Mouse (Mus musculus): ENCODE results near the gene Fam219b. TPM values are rescaled to one million over a fixed set of nuclear protein-coding genes. Genes with fewer than 3 reads are reported as not detected.

The Fam219b gene
- polyA plus RNA-seq, 1 experiment: 14.4 TPM

- no peaks in the 10 kb centered on the region for H3K27me3 ChIP-seq (ENCODE audit: control insufficient read depth, insufficient read depth, insufficient read length)
- peaks cover 8% of the 10 kb centered on the region for H3K79me2 ChIP-seq (ENCODE audit: control insufficient read depth, insufficient read depth)
- TF ChIP-seq USF1 (IDR thresholded peaks at IDR 0.05; ENCODE audit: low read depth): no peak
- no peak for TF ChIP-seq MYOG (IDR thresholded peaks at IDR 0.05; ENCODE audit: control insufficient read depth in 1 of 3, insufficient read depth in 1 of 3, insufficient read length in 2 of 3, low read depth in 2 of 3)
- H3K4me3 ChIP-seq: peak overlapping the region; percentile 90
- H3K36me3 ChIP-seq (ENCODE audit: control insufficient read depth, insufficient read depth): peaks cover 18% of the 10 kb centered on the region
- peak overlapping the region; percentile 88 for H3K4me2 ChIP-seq (ENCODE audit: low read depth)
- no peak overlapping the region for H3ac ChIP-seq (ENCODE audit: control insufficient read depth, insufficient read length)
These were observed 966 bp upstream of the Fam219b start for GRCm38 (mm10) chr9:57536362-57536761.

- Histone ChIP-seq H3K4me2 (ENCODE audit: low read depth) (peak overlapping the region; percentile 82), H3K4me3 (peak overlapping the region; percentile 90), H3K27me3 (ENCODE audit: control insufficient read depth, insufficient read depth, insufficient read length) (no peaks in the 10 kb centered on the region), H3ac (ENCODE audit: control insufficient read depth, insufficient read length) (peak overlapping the region; percentile 69), H3K36me3 (ENCODE audit: control insufficient read depth, insufficient read depth) (peaks cover 10% of the 10 kb centered on the region), H3K79me2 (ENCODE audit: control insufficient read depth, insufficient read depth) (peaks cover 8% of the 10 kb centered on the region)
- TF ChIP-seq MYOD1 (IDR thresholded peaks at IDR 0.05; ENCODE audit: control insufficient read depth in 1 of 3, insufficient read length in 2 of 3, low read depth in 2 of 3): no peak
- TF ChIP-seq POLR2AphosphoS2 (IDR thresholded peaks at IDR 0.05; ENCODE audit: insufficient read length, low read depth): peak; percentile 62
These were observed 427 bp downstream of the Fam219b start for GRCm38 (mm10) chr9:57537728-57538181.

GRCm38 (mm10) chr9:57539550-57539949 lies 2.2 kb downstream of the Fam219b start:
- no peak overlapping the region for H3K4me3 ChIP-seq
- peaks cover 13% of the 10 kb centered on the region for H3K36me3 ChIP-seq (ENCODE audit: control insufficient read depth, insufficient read depth)
- peaks cover 8% of the 10 kb centered on the region for H3K79me2 ChIP-seq (ENCODE audit: control insufficient read depth, insufficient read depth)
- H3K27me3 ChIP-seq (ENCODE audit: control insufficient read depth, insufficient read depth, insufficient read length): no peaks in the 10 kb centered on the region
- no peak overlapping the region for H3ac ChIP-seq (ENCODE audit: control insufficient read depth, insufficient read length)
- H3K4me2 ChIP-seq (ENCODE audit: low read depth): no peak overlapping the region
- TF ChIP-seq TCF12 (IDR thresholded peaks at IDR 0.05; ENCODE audit: insufficient read depth, poor library complexity, severe bottlenecking): no peak
- no peak for TF ChIP-seq REST (IDR thresholded peaks at IDR 0.05; ENCODE audit: insufficient read depth, insufficient read length)
- TF ChIP-seq POLR2AphosphoS2 (IDR thresholded peaks at IDR 0.05; ENCODE audit: insufficient read length, low read depth): no peak
- TF ChIP-seq SRF (IDR thresholded peaks at IDR 0.05; ENCODE audit: control insufficient read depth, insufficient read length, low read depth): no peak
- no peak for TF ChIP-seq POLR2A (IDR thresholded peaks at IDR 0.05; ENCODE audit: insufficient read length, low read depth)
- TF ChIP-seq USF1 (IDR thresholded peaks at IDR 0.05; ENCODE audit: low read depth): no peak
- no peak for TF ChIP-seq MYOD1 (IDR thresholded peaks at IDR 0.05; ENCODE audit: control insufficient read depth in 1 of 3, insufficient read length in 2 of 3, low read depth in 2 of 3)
- no peak for TF ChIP-seq E2F4 (IDR thresholded peaks at IDR 0.05; ENCODE audit: insufficient read depth)
- no peak for TF ChIP-seq TCF3 (IDR thresholded peaks at IDR 0.05; ENCODE audit: insufficient read length, low read depth)
- no peak for TF ChIP-seq MAX (IDR thresholded peaks at IDR 0.05; ENCODE audit: low read depth)
- TF ChIP-seq MYOG (IDR thresholded peaks at IDR 0.05; ENCODE audit: control insufficient read depth in 1 of 3, insufficient read depth in 1 of 3, insufficient read length in 2 of 3, low read depth in 2 of 3): no peak
- no peak for TF ChIP-seq CEBPB (IDR thresholded peaks at IDR 0.05; ENCODE audit: insufficient read depth, poor library complexity, severe bottlenecking)

- no peak overlapping the region for H3K4me2 ChIP-seq (ENCODE audit: low read depth)
- H3K4me3 ChIP-seq: no peak overlapping the region
- H3ac ChIP-seq (ENCODE audit: control insufficient read depth, insufficient read length): no peak overlapping the region
- H3K79me2 ChIP-seq (ENCODE audit: control insufficient read depth, insufficient read depth): peaks cover 8% of the 10 kb centered on the region
- peaks cover 29% of the 10 kb centered on the region for H3K36me3 ChIP-seq (ENCODE audit: control insufficient read depth, insufficient read depth)
- TF ChIP-seq POLR2AphosphoS2 (IDR thresholded peaks at IDR 0.05; ENCODE audit: insufficient read length, low read depth): no peak
- TF ChIP-seq REST (IDR thresholded peaks at IDR 0.05; ENCODE audit: insufficient read depth, insufficient read length): no peak
- no peak for TF ChIP-seq MYOD1 (IDR thresholded peaks at IDR 0.05; ENCODE audit: control insufficient read depth in 1 of 3, insufficient read length in 2 of 3, low read depth in 2 of 3)
- no peak for TF ChIP-seq SRF (IDR thresholded peaks at IDR 0.05; ENCODE audit: control insufficient read depth, insufficient read length, low read depth)
- TF ChIP-seq USF1 (IDR thresholded peaks at IDR 0.05; ENCODE audit: low read depth): no peak
- H3K27me3 ChIP-seq (ENCODE audit: control insufficient read depth, insufficient read depth, insufficient read length): no peaks in the 10 kb centered on the region
These were observed 4.0 kb downstream of the Fam219b start for GRCm38 (mm10) chr9:57541312-57541711.

- Histone ChIP-seq H3K4me2 (ENCODE audit: low read depth) (no peak overlapping the region), H3K27me3 (ENCODE audit: control insufficient read depth, insufficient read depth, insufficient read length) (no peaks in the 10 kb centered on the region), H3K36me3 (ENCODE audit: control insufficient read depth, insufficient read depth) (peaks cover 29% of the 10 kb centered on the region), H3K4me3 (no peak overlapping the region), H3ac (ENCODE audit: control insufficient read depth, insufficient read length) (no peak overlapping the region), H3K79me2 (ENCODE audit: control insufficient read depth, insufficient read depth) (peaks cover 3% of the 10 kb centered on the region)
- TF ChIP-seq MYOD1 (IDR thresholded peaks at IDR 0.05; ENCODE audit: control insufficient read depth in 1 of 3, insufficient read length in 2 of 3, low read depth in 2 of 3): no peak
- no peak for TF ChIP-seq SRF (IDR thresholded peaks at IDR 0.05; ENCODE audit: control insufficient read depth, insufficient read length, low read depth)
- no peak for TF ChIP-seq MAX (IDR thresholded peaks at IDR 0.05; ENCODE audit: low read depth)
- no peak for TF ChIP-seq TCF3 (IDR thresholded peaks at IDR 0.05; ENCODE audit: insufficient read length, low read depth)
- TF ChIP-seq POLR2A (IDR thresholded peaks at IDR 0.05; ENCODE audit: insufficient read length, low read depth): no peak
- no peak for TF ChIP-seq POLR2AphosphoS2 (IDR thresholded peaks at IDR 0.05; ENCODE audit: insufficient read length, low read depth)
- no peak for TF ChIP-seq CEBPB (IDR thresholded peaks at IDR 0.05; ENCODE audit: insufficient read depth, poor library complexity, severe bottlenecking)
- TF ChIP-seq E2F4 (IDR thresholded peaks at IDR 0.05; ENCODE audit: insufficient read depth): no peak
- TF ChIP-seq MYOG (IDR thresholded peaks at IDR 0.05; ENCODE audit: control insufficient read depth in 1 of 3, insufficient read depth in 1 of 3, insufficient read length in 2 of 3, low read depth in 2 of 3): no peak
- no peak for TF ChIP-seq TCF12 (IDR thresholded peaks at IDR 0.05; ENCODE audit: insufficient read depth, poor library complexity, severe bottlenecking)
- TF ChIP-seq REST (IDR thresholded peaks at IDR 0.05; ENCODE audit: insufficient read depth, insufficient read length): no peak
- no peak for TF ChIP-seq USF1 (IDR thresholded peaks at IDR 0.05; ENCODE audit: low read depth)
These were observed 6.6 kb downstream of the Fam219b start for GRCm38 (mm10) chr9:57543951-57544350.
